Mouse (Mus musculus) thymus, adult 2 months (tissue): ENCODE measurements at regions not wholly inside any gene's neighbourhood (a gene's known extent, or its start where the extent isn't known, plus 50 kb on each side); places are given as distances from the start of the nearest gene placed in this dataset.

ENCODE experiments used
- CTCF ChIP-seq: fragments of 200-500 bp; IDR thresholded peaks from 2 replicates; pipeline ENCODE4 v1.5.1; 2012; ENCODE audit warnings: mild to moderate bottlenecking, control low read depth, low read length, moderate library complexity, borderline replicate concordance; ENCODE audit not compliant: control insufficient read depth, poor library complexity, insufficient read depth; ENCODE audit errors: extremely low read depth
- POLR2A ChIP-seq: fragments of 200-500 bp; IDR thresholded peaks from 2 replicates; pipeline ENCODE4 v1.6.1; 2012; ENCODE audit warnings: mild to moderate bottlenecking, low read length, control low read depth, moderate library complexity; ENCODE audit not compliant: control insufficient read depth, poor library complexity, insufficient read depth; ENCODE audit errors: extremely low read depth

DNA sequence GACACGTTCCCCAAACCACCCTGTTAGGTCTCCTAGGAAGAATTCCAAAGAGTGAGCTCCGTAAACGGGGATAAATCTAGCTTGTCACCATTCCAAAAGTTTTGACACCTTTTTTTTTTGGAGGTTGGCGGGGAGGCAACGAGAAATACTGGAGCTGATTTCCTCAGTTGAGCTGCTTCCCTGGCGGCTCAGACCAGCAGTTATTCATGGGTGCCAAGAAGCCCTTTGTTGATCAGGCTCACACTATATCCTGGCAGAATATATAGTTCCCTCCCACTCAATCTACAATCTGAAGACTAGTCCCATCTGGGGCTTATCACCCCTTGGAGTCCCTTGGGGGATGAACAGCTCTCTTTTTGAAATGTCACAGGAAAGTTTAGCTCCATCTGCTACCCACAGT is 77.5 kb upstream of the Tiam2 start:
- TF ChIP-seq CTCF: no peak
- no peak for TF ChIP-seq POLR2A
